Mouse (Mus musculus): Measurements from ENCODE around the gene Gstm1.

Gene Gstm1

DNA sequence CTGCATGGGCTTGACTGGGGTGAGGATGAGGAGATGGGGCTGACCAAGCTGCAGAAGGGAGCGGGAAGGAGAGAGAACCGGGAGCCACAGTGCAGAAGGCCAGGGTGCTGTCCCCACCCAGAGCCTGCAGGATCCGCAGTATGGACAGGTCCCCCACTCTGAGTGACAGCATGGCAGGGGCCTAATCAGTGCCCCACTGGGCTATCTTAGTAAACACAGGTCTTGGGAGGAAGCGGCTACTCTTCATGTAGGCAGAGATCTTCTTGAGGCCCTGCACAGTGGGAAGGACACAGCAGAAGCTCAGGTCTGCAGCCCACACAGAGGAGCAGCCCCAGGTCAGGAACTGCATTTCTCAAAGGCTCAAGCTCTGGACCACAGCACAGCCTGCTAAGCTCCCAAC is 53.7 kb downstream of the Gstm1 start:
- no peak for DNase-seq
